Mouse (Mus musculus): ENCODE measurements around the gene Hist1h1d. TPM values are rescaled to one million over a fixed set of nuclear protein-coding genes. Genes with fewer than 3 reads are reported as not detected.
"Not testable (repeated sequence)": the region's sequence is repeated elsewhere in the genome, so short reads cannot be mapped to it uniquely, and the experiment has no call there.

The Hist1h1d gene
- total RNA-seq, 2 experiments from 2014 or later: 1.6 to 2.0 TPM

- DNase-seq: peak; percentile 11 to 64
- intact Hi-C loops (cut with DNase I): loop anchor here (10.0 kb wide), 1 partner anchor 1870 kb away; the partner anchor contains the start of genes Hist1h2ai, Hist1h2bl and Hist1h3h
Observed at GRCm38 (mm10) chr13:23585029-23585441, 32.0 kb downstream of the Hist1h1d start.

- DNase-seq: peak; percentile 28 to 65
- intact Hi-C loops (cut with DNase I): loop anchor here (10.0 kb wide), 1 partner anchor 1871 kb away; the partner anchor contains the start of genes Hist1h2ai, Hist1h2bl and Hist1h3h
Observed at GRCm38 (mm10) chr13:23585442-23586098, 32.5 kb downstream of the Hist1h1d start.

- no peak for DNase-seq
- intact Hi-C loops (cut with DNase I): loop anchor here (10.0 kb wide), 1 partner anchor 1872 kb away; the partner anchor contains the start of genes Hist1h2ai, Hist1h2bl and Hist1h3h
Observed at GRCm38 (mm10) chr13:23586099-23586939, 33.3 kb downstream of the Hist1h1d start.

- intact Hi-C loops (cut with DNase I): loop anchor here (10.0 kb wide), 1 partner anchor 1872 kb away; the partner anchor contains the start of genes Hist1h2ai, Hist1h2bl and Hist1h3h
Observed at GRCm38 (mm10) chr13:23586940-23587225, 33.8 kb downstream of the Hist1h1d start.

GRCm38 (mm10) chr13:23591206-23591605 lies 38.1 kb downstream of the Hist1h1d start:
- intact Hi-C loops (cut with DNase I): no loop called here

More at GRCm38 (mm10) chr13:23586940-23587225, 33.8 kb downstream of the Hist1h1d start:
- DNase-seq: no peak

GRCm38 (mm10) chr13:23591886-23592285 lies 38.8 kb downstream of the Hist1h1d start:
- DNase-seq; intact Hi-C loops (cut with DNase I): not testable (repeated sequence)

More at GRCm38 (mm10) chr13:23591206-23591605, 38.1 kb downstream of the Hist1h1d start:
- DNase-seq: no peak

- no peak for DNase-seq
- intact Hi-C loops (cut with DNase I): no loop called here
Observed at GRCm38 (mm10) chr13:23592614-23593013, 39.6 kb downstream of the Hist1h1d start.

- no peak for DNase-seq
- intact Hi-C loops (cut with DNase I): no loop called here
Observed at GRCm38 (mm10) chr13:23593051-23593770, 40.1 kb downstream of the Hist1h1d start.

- DNase-seq: no peak
- intact Hi-C loops (cut with DNase I): no loop called here
Observed at GRCm38 (mm10) chr13:23595185-23595584, 42.1 kb downstream of the Hist1h1d start.

GRCm38 (mm10) chr13:23595622-23596372 lies 42.7 kb downstream of the Hist1h1d start:
- no peak for DNase-seq
- intact Hi-C loops (cut with DNase I): loop anchor here (2.0 kb wide), 1 partner anchor 171 kb away; no protein-coding TSS in a partner anchor

GRCm38 (mm10) chr13:23597957-23598356 lies 44.9 kb downstream of the Hist1h1d start:
- peak; percentile 64 to 66 for DNase-seq
- intact Hi-C loops (cut with DNase I): loop anchor here (2.0 kb wide), 1 partner anchor 173 kb away; no protein-coding TSS in a partner anchor

- intact Hi-C loops (cut with DNase I): no loop called here
- DNase-seq: no peak
Observed at GRCm38 (mm10) chr13:23603182-23603699, 50.2 kb downstream of the Hist1h1d start.

GRCm38 (mm10) chr13:23604452-23604851 lies 51.4 kb downstream of the Hist1h1d start:
- intact Hi-C loops (cut with DNase I): no loop called here
- no peak for DNase-seq

GRCm38 (mm10) chr13:23605052-23605451 lies 52.0 kb downstream of the Hist1h1d start:
- DNase-seq: no peak
- intact Hi-C loops (cut with DNase I): no loop called here

GRCm38 (mm10) chr13:23609209-23609608 lies 56.1 kb downstream of the Hist1h1d start:
- intact Hi-C loops (cut with DNase I): no loop called here
- no peak for DNase-seq

- DNase-seq: no peak
- intact Hi-C loops (cut with DNase I): loop anchor here (10.0 kb wide), 1 partner anchor 1785 kb away; no protein-coding TSS in a partner anchor
Observed at GRCm38 (mm10) chr13:23609844-23610243, 56.8 kb downstream of the Hist1h1d start.

Measured in gastrocnemius, postnatal 36 days (tissue).